Mouse (Mus musculus): ENCODE data around the gene Acox2. TPM values are rescaled to one million over a fixed set of nuclear protein-coding genes. Genes with fewer than 3 reads are reported as not detected.
A peak's percentile ranks its signal among the peaks of the same experiment; 100 is the strongest.
"Not testable (repeated sequence)": the region's sequence is repeated elsewhere in the genome, so short reads cannot be mapped to it uniquely, and the experiment has no call there.

Gene Acox2
- polyA plus RNA-seq, 1 experiment from 2014 or later = 1.0 TPM

DNA sequence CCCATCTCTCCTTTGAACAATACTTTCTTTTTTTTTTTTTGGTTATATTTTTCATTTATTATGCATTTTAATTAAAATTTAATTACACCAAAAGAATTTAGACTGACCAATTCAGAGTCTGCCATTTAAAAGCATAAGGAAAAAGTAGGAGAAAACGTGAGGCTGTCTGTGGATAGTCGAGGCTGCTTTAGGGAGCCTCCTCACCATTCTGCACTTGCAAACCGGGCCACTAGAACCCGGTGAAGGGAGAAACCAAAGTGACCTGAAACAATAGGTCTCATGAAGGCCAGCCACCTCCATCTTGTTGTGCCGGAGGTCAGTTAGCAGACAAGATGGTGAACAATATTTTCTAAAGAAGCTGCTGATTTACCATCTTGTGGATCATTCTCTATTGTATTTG, 27.4 kb upstream of the Acox2 start:
- not testable (repeated sequence) for H3K4me1 ChIP-seq (replicated peaks; ENCODE audit: control insufficient read depth, insufficient read depth, low read length); H3K27ac ChIP-seq (ENCODE audit: low read depth, low read length); DNase-seq (ENCODE audit: low spot score); H3K9me3 ChIP-seq (ENCODE audit: control insufficient read depth, low read length); H3K4me2 ChIP-seq; H3K27me3 ChIP-seq (replicated peaks; ENCODE audit: control insufficient read depth, insufficient read depth, low read length); H3K36me3 ChIP-seq (ENCODE audit: control insufficient read depth, insufficient read depth, low read length); H3K9ac ChIP-seq (ENCODE audit: low read depth, low read length); H3K4me3 ChIP-seq (ENCODE audit: low read depth, low read length)
- ATAC-seq (replicated peaks; ENCODE audit: low FRiP score) = peak; percentile 85
- WGBS = 80% methylated on average over 5 of the region's 5 CpGs

DNA sequence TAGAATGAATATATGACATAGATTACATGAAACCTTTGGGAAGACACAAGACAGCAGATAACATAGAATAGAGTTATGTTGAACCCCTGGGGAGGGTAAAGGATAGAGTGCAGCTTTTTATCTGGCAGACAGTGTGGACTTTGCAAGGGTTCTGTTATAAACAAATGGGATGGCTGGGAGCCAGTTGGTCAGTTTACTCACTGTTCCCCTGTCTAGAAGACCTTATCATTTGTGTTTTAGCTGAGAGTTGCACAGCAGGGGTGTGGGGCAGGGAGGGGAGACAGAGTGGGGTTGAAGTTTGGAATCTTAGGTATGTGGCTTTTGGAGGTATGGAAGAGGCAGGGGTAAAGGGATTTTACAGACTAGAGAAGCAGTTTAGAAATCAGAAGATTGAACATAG, 24.6 kb upstream of the Acox2 start:
- Histone ChIP-seq H3K36me3 (ENCODE audit: control insufficient read depth, insufficient read depth, low read length) (no peaks in the 10 kb centered on the region), H3K9me3 (ENCODE audit: control insufficient read depth, low read length) (no peaks in the 10 kb centered on the region), H3K27me3 (replicated peaks; ENCODE audit: control insufficient read depth, insufficient read depth, low read length) (no peaks in the 10 kb centered on the region), H3K4me2 (no peak overlapping the region), H3K27ac (ENCODE audit: low read depth, low read length) (no peak overlapping the region), H3K4me3 (ENCODE audit: low read depth, low read length) (no peak overlapping the region), H3K9ac (ENCODE audit: low read depth, low read length) (no peak overlapping the region), H3K4me1 (replicated peaks; ENCODE audit: control insufficient read depth, insufficient read depth, low read length) (0 out of 2 replicates have a peak, but pooled peaks cover 4% of the 10 kb centered on the region)
- DNase-seq (ENCODE audit: low spot score) (no peak), ATAC-seq (replicated peaks; ENCODE audit: low FRiP score) (peak; percentile 49; the same call in 1 of the 2 replicates)

GRCm38 (mm10) chr14:8271281-8271680, 12.1 kb upstream of the Acox2 start:
- not testable (repeated sequence) for H3K4me1 ChIP-seq (replicated peaks; ENCODE audit: control insufficient read depth, insufficient read depth, low read length); H3K4me2 ChIP-seq; H3K9ac ChIP-seq (ENCODE audit: low read depth, low read length); H3K27ac ChIP-seq (ENCODE audit: low read depth, low read length); H3K36me3 ChIP-seq (ENCODE audit: control insufficient read depth, insufficient read depth, low read length); H3K27me3 ChIP-seq (replicated peaks; ENCODE audit: control insufficient read depth, insufficient read depth, low read length); ATAC-seq (replicated peaks; ENCODE audit: low FRiP score); DNase-seq (ENCODE audit: low spot score); H3K4me3 ChIP-seq (ENCODE audit: low read depth, low read length); H3K9me3 ChIP-seq (ENCODE audit: control insufficient read depth, low read length)
- 75% methylated on average over 8 of the region's 8 CpGs for WGBS

DNA sequence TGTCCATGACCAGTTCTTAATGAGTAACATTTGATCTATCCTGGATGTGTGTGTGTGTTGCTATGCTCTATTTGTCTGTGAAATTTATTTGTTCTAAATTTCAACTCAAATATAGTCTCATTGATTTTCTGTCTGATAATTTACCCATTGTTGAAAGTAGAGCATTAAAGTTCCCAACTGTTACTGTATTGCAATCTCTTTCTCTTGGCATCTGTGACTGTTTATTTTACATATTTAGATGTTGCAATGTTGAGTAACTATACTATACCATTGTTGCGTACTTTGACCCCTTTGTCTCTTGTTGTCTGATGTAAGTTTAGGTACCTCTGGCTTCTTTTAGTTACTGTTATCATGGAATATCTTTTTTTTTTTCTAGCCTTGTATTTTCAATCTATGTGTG, 5.2 kb upstream of the Acox2 start:
- ATAC-seq (replicated peaks; ENCODE audit: low FRiP score) = no peak
- H3K27me3 ChIP-seq (replicated peaks; ENCODE audit: control insufficient read depth, insufficient read depth, low read length) = no peaks in the 10 kb centered on the region
- H3K9ac ChIP-seq (ENCODE audit: low read depth, low read length) = no peak overlapping the region
- H3K9me3 ChIP-seq (ENCODE audit: control insufficient read depth, low read length) = no peaks in the 10 kb centered on the region
- WGBS = 89% methylated on average over 1 of the region's 1 CpGs
- H3K4me1 ChIP-seq (replicated peaks; ENCODE audit: control insufficient read depth, insufficient read depth, low read length) = no peaks in the 10 kb centered on the region
- H3K27ac ChIP-seq (ENCODE audit: low read depth, low read length) = no peak overlapping the region
- no peaks in the 10 kb centered on the region for H3K36me3 ChIP-seq (ENCODE audit: control insufficient read depth, insufficient read depth, low read length)
- no peak overlapping the region for H3K4me3 ChIP-seq (ENCODE audit: low read depth, low read length)
- H3K4me2 ChIP-seq = no peak overlapping the region
- DNase-seq (ENCODE audit: low spot score) = no peak

- ATAC-seq (replicated peaks; ENCODE audit: low FRiP score) (no peak), DNase-seq (ENCODE audit: low spot score) (no peak)
- no peaks in the 10 kb centered on the region for H3K9me3 ChIP-seq (ENCODE audit: control insufficient read depth, low read length)
- no peak overlapping the region for H3K27ac ChIP-seq (ENCODE audit: low read depth, low read length)
- H3K36me3 ChIP-seq (ENCODE audit: control insufficient read depth, insufficient read depth, low read length) = no peaks in the 10 kb centered on the region
- no peak overlapping the region for H3K4me3 ChIP-seq (ENCODE audit: low read depth, low read length)
- H3K9ac ChIP-seq (ENCODE audit: low read depth, low read length) = no peak overlapping the region
- no peaks in the 10 kb centered on the region for H3K27me3 ChIP-seq (replicated peaks; ENCODE audit: control insufficient read depth, insufficient read depth, low read length)
- 0 out of 2 replicates have a peak, but pooled peaks cover 2% of the 10 kb centered on the region for H3K4me1 ChIP-seq (replicated peaks; ENCODE audit: control insufficient read depth, insufficient read depth, low read length)
- H3K4me2 ChIP-seq = no peak overlapping the region
- WGBS = 53% methylated on average over 1 of the region's 1 CpGs
Measured at GRCm38 (mm10) chr14:8262242-8262641, 3.1 kb upstream of the Acox2 start.

DNA sequence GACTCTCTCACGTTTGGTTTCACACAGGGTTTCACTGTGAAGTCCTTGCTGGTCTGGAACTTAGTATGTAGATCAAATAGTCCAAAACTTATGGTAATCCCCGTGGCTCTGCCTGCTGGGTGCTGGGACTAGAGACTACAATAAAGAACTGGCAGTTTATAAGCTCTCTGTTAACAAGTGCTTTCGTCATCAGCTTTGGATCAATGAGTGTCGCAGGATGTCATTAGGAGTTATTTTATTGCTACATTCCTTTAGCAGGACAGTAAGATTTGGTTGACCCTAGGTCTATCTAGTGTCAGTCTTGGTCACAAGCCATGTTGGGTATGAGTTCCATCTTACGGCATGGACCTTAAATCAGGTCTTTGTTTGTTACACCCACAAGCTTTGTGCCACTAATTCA, 1.1 kb upstream of the Acox2 start:
- ATAC-seq (replicated peaks; ENCODE audit: low FRiP score) (no peak), DNase-seq (ENCODE audit: low spot score) (no peak)
- no peaks in the 10 kb centered on the region for H3K36me3 ChIP-seq (ENCODE audit: control insufficient read depth, insufficient read depth, low read length)
- no peak overlapping the region for H3K4me2 ChIP-seq
- H3K27ac ChIP-seq (ENCODE audit: low read depth, low read length) = no peak overlapping the region
- 73% methylated on average over 5 of the region's 5 CpGs for WGBS
- H3K4me1 ChIP-seq (replicated peaks; ENCODE audit: control insufficient read depth, insufficient read depth, low read length) = 0 out of 2 replicates have a peak, but pooled peaks cover 2% of the 10 kb centered on the region
- no peak overlapping the region for H3K9ac ChIP-seq (ENCODE audit: low read depth, low read length)
- no peak overlapping the region for H3K4me3 ChIP-seq (ENCODE audit: low read depth, low read length)
- no peaks in the 10 kb centered on the region for H3K27me3 ChIP-seq (replicated peaks; ENCODE audit: control insufficient read depth, insufficient read depth, low read length)
- no peaks in the 10 kb centered on the region for H3K9me3 ChIP-seq (ENCODE audit: control insufficient read depth, low read length)

GRCm38 (mm10) chr14:8258752-8259151, 401 bp downstream of the Acox2 start:
- 76% methylated on average over 3 of the region's 3 CpGs for WGBS
- no peak overlapping the region for H3K27ac ChIP-seq (ENCODE audit: low read depth, low read length)
- H3K4me3 ChIP-seq (ENCODE audit: low read depth, low read length) = no peak overlapping the region
- no peaks in the 10 kb centered on the region for H3K27me3 ChIP-seq (replicated peaks; ENCODE audit: control insufficient read depth, insufficient read depth, low read length)
- H3K36me3 ChIP-seq (ENCODE audit: control insufficient read depth, insufficient read depth, low read length) = no peaks in the 10 kb centered on the region
- H3K4me1 ChIP-seq (replicated peaks; ENCODE audit: control insufficient read depth, insufficient read depth, low read length) = 0 out of 2 replicates have a peak, but pooled peaks cover 2% of the 10 kb centered on the region
- H3K4me2 ChIP-seq = no peak overlapping the region
- H3K9ac ChIP-seq (ENCODE audit: low read depth, low read length) = no peak overlapping the region
- DNase-seq (ENCODE audit: low spot score) = no peak
- ATAC-seq (replicated peaks; ENCODE audit: low FRiP score) = no peak
- no peaks in the 10 kb centered on the region for H3K9me3 ChIP-seq (ENCODE audit: control insufficient read depth, low read length)

- ATAC-seq (replicated peaks; ENCODE audit: low FRiP score) = no peak
Measured at GRCm38 (mm10) chr14:8258335-8258627, 872 bp downstream of the Acox2 start.

DNA sequence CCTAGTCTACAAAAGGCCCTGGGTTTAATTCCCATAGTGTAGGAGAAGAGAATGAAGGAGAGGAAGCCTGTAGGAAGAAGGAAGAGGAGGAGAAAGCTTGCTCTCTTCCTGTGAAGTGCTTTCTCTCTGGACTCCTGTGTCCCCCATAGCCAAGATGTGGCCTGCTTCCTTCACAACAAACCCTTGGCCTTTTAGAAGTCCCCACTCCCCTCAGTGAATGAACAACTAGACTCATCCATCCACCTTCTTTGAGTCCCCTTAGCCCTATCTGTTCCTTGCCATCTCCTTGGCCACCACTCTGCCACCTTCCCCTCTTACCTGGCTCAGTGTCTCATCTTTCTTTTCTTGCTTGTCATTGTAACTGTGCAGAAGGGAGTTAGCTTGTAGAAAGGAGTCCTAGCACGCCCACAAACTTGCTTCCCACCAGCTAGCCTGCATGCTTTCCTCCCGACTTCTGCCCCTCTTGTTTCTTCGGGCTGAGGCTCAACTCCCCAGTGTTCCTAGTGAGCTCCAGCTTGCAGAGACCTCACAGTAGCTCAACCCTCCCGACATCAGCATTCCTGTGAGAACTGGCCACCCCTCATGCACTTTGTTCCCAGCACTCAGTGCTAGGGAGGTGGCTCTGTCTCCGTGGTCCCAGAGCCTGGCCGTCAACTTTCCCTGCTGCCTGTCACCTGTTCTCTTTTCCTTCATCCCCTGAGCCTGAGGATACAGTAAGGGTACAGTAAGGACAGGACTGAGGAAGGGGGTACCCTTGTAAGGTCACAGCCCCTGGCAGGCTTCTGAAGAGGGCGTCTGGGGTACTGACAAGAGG, 1.4 kb downstream of the Acox2 start:
- WGBS = 50% methylated on average over 7 of the region's 7 CpGs
- H3K4me3 ChIP-seq (ENCODE audit: low read depth, low read length) = no peak overlapping the region
- no peak for ATAC-seq (replicated peaks; ENCODE audit: low FRiP score)
- no peak overlapping the region for H3K4me2 ChIP-seq
- H3K27me3 ChIP-seq (replicated peaks; ENCODE audit: control insufficient read depth, insufficient read depth, low read length) = no peaks in the 10 kb centered on the region
- no peaks in the 10 kb centered on the region for H3K36me3 ChIP-seq (ENCODE audit: control insufficient read depth, insufficient read depth, low read length)
- no peaks in the 10 kb centered on the region for H3K9me3 ChIP-seq (ENCODE audit: control insufficient read depth, low read length)
- H3K27ac ChIP-seq (ENCODE audit: low read depth, low read length) = no peak overlapping the region
- no peak overlapping the region for H3K9ac ChIP-seq (ENCODE audit: low read depth, low read length)
- H3K4me1 ChIP-seq (replicated peaks; ENCODE audit: control insufficient read depth, insufficient read depth, low read length) = 0 out of 2 replicates have a peak, but pooled peaks cover 2% of the 10 kb centered on the region
- no peak for DNase-seq (ENCODE audit: low spot score)

More at GRCm38 (mm10) chr14:8258335-8258627, 872 bp downstream of the Acox2 start:
- no peak overlapping the region for H3K4me2 ChIP-seq
- H3K4me3 ChIP-seq (ENCODE audit: low read depth, low read length) = no peak overlapping the region
- no peak overlapping the region for H3K9ac ChIP-seq (ENCODE audit: low read depth, low read length)
- 45% methylated on average over 3 of the region's 3 CpGs for WGBS
- H3K27ac ChIP-seq (ENCODE audit: low read depth, low read length) = no peak overlapping the region
- H3K4me1 ChIP-seq (replicated peaks; ENCODE audit: control insufficient read depth, insufficient read depth, low read length) = 0 out of 2 replicates have a peak, but pooled peaks cover 2% of the 10 kb centered on the region
- no peaks in the 10 kb centered on the region for H3K9me3 ChIP-seq (ENCODE audit: control insufficient read depth, low read length)
- no peak for DNase-seq (ENCODE audit: low spot score)
- H3K36me3 ChIP-seq (ENCODE audit: control insufficient read depth, insufficient read depth, low read length) = no peaks in the 10 kb centered on the region
- H3K27me3 ChIP-seq (replicated peaks; ENCODE audit: control insufficient read depth, insufficient read depth, low read length) = no peaks in the 10 kb centered on the region

Measured in liver, embryonic 11.5 days (tissue).